Mouse (Mus musculus) midbrain, embryonic 13.5 days (tissue): ENCODE measurements around the gene Rnls. TPM values are rescaled to one million over a fixed set of nuclear protein-coding genes. Genes with fewer than 3 reads are reported as not detected.

Experiments
- ATAC-seq: fragments of 200-750 bp; cut with Nextera tagmentation; 2 replicates; pipeline ENCODE4 v1.8.0; 2017; ENCODE audit warnings: mild to moderate bottlenecking, moderate TSS enrichment, moderate library complexity
- H3K27ac ChIP-seq: fragments of 300-500 bp; sonication (generic); 2 replicates; pipeline ENCODE4 v1.5.1; 2015; ENCODE audit warnings: inconsistent platforms, mild to moderate bottlenecking, moderate library complexity
- H3K27me3 ChIP-seq: fragments of 300-500 bp; sonication (generic); 2 replicates; pipeline ENCODE4 v1.6.1; 2015; ENCODE audit warnings: mild to moderate bottlenecking, inconsistent platforms
- H3K36me3 ChIP-seq: fragments of 300-500 bp; sonication (generic); 2 replicates; pipeline ENCODE4 v1.6.1; 2015; ENCODE audit warnings: mild to moderate bottlenecking, inconsistent platforms
- H3K4me1 ChIP-seq: fragments of 300-500 bp; sonication (generic); replicated peaks from 2 replicates; pipeline ENCODE4 v1.6.1; 2015; ENCODE audit warnings: inconsistent platforms
- H3K4me2 ChIP-seq: fragments of 300-500 bp; sonication (generic); replicated peaks from 2 replicates; pipeline ENCODE4 v1.6.1; 2015; ENCODE audit warnings: moderate library complexity, mild to moderate bottlenecking, inconsistent platforms
- H3K4me3 ChIP-seq: fragments of 300-500 bp; sonication (generic); replicated peaks from 2 replicates; pipeline ENCODE4 v1.5.1; 2015; ENCODE audit warnings: mild to moderate bottlenecking, inconsistent platforms
- H3K9ac ChIP-seq: fragments of 300-500 bp; sonication (generic); replicated peaks from 2 replicates; pipeline ENCODE4 v1.6.1; 2015; ENCODE audit warnings: mild to moderate bottlenecking, inconsistent platforms
- H3K9me3 ChIP-seq: fragments of 300-500 bp; sonication (generic); 2 replicates; pipeline ENCODE4 v1.6.1; 2016; ENCODE audit warnings: mild to moderate bottlenecking, inconsistent platforms
- WGBS: fragments of 180-500 bp; shearing (Covaris S2); methylation state at CpG from one replicate; pipeline ENCODE4 v1.1.7; 2015; 5-methylcytosine and 5-hydroxymethylcytosine counted together
- polyA plus RNA-seq: library from polyadenylated mRNA; unstranded; fragments of >200 nt; fragmentation: Nextera tagmentation; extraction: Ambion mirVana; gene quantifications from 2 replicates; pipeline ENCODE4 v1.2.1, GENCODE M21; 2015

Rnls gene
- polyA plus RNA-seq, 1 experiment from 2014 or later, result 10.2 TPM

- ATAC-seq, result no peak
- no peak overlapping the region for H3K27ac ChIP-seq
These were observed 92.3 kb downstream of the Rnls start for GRCm38 (mm10) chr19:33299726-33300292.

GRCm38 (mm10) chr19:33296338-33296737 lies 95.8 kb downstream of the Rnls start:
- no peaks in the 10 kb centered on the region for H3K4me1 ChIP-seq
- WGBS, result 38% methylated on average over 2 of the region's 2 CpGs
- no peaks in the 10 kb centered on the region for H3K9me3 ChIP-seq
- no peak overlapping the region for H3K4me3 ChIP-seq
- no peaks in the 10 kb centered on the region for H3K36me3 ChIP-seq
- H3K4me2 ChIP-seq, result no peak overlapping the region
- H3K27me3 ChIP-seq, result no peaks in the 10 kb centered on the region
- no peak overlapping the region for H3K27ac ChIP-seq
- ATAC-seq, result no peak
- H3K9ac ChIP-seq, result no peak overlapping the region

More at GRCm38 (mm10) chr19:33299726-33300292, 92.3 kb downstream of the Rnls start:
- no peaks in the 10 kb centered on the region for H3K4me1 ChIP-seq
- H3K4me2 ChIP-seq, result no peak overlapping the region
- H3K9me3 ChIP-seq, result no peaks in the 10 kb centered on the region
- H3K4me3 ChIP-seq, result no peak overlapping the region
- H3K36me3 ChIP-seq, result no peaks in the 10 kb centered on the region
- WGBS, result 75% methylated on average over 3 of the region's 3 CpGs
- H3K27me3 ChIP-seq, result no peaks in the 10 kb centered on the region
- no peak overlapping the region for H3K9ac ChIP-seq

GRCm38 (mm10) chr19:33282985-33283384 lies 109.1 kb downstream of the Rnls start:
- no peak for ATAC-seq
- Histone ChIP-seq H3K9me3 (no peaks in the 10 kb centered on the region), H3K4me1 (no peaks in the 10 kb centered on the region), H3K9ac (no peak overlapping the region), H3K27me3 (no peaks in the 10 kb centered on the region), H3K4me2 (no peak overlapping the region), H3K27ac (no peak overlapping the region), H3K4me3 (no peak overlapping the region), H3K36me3 (no peaks in the 10 kb centered on the region)
- WGBS, result 64% methylated on average over 3 of the region's 3 CpGs

GRCm38 (mm10) chr19:33276421-33276820 lies 115.7 kb downstream of the Rnls start:
- 90% methylated on average over 1 of the region's 1 CpGs for WGBS
- Histone ChIP-seq H3K27me3 (no peaks in the 10 kb centered on the region), H3K9ac (no peak overlapping the region), H3K4me2 (no peak overlapping the region), H3K36me3 (no peaks in the 10 kb centered on the region), H3K27ac (no peak overlapping the region), H3K4me3 (no peak overlapping the region), H3K9me3 (no peaks in the 10 kb centered on the region), H3K4me1 (no peaks in the 10 kb centered on the region)
- ATAC-seq, result no peak

- H3K27ac ChIP-seq, result no peak overlapping the region
- no peak overlapping the region for H3K4me2 ChIP-seq
- H3K4me1 ChIP-seq, result no peaks in the 10 kb centered on the region
- no peaks in the 10 kb centered on the region for H3K36me3 ChIP-seq
- H3K9ac ChIP-seq, result no peak overlapping the region
- no peak for ATAC-seq
- no peaks in the 10 kb centered on the region for H3K27me3 ChIP-seq
- no peak overlapping the region for H3K4me3 ChIP-seq
- no peaks in the 10 kb centered on the region for H3K9me3 ChIP-seq
- WGBS, result 93% methylated on average over 1 of the region's 1 CpGs
These were observed 118.4 kb downstream of the Rnls start for GRCm38 (mm10) chr19:33273676-33274075.

GRCm38 (mm10) chr19:33271571-33271970 lies 120.5 kb downstream of the Rnls start:
- H3K9ac ChIP-seq, result no peak overlapping the region
- H3K27ac ChIP-seq, result no peak overlapping the region
- H3K9me3 ChIP-seq, result no peaks in the 10 kb centered on the region
- H3K27me3 ChIP-seq, result no peaks in the 10 kb centered on the region
- no peaks in the 10 kb centered on the region for H3K4me1 ChIP-seq
- H3K36me3 ChIP-seq, result no peaks in the 10 kb centered on the region
- no peak for ATAC-seq
- no peak overlapping the region for H3K4me3 ChIP-seq
- H3K4me2 ChIP-seq, result no peak overlapping the region
- WGBS, result 69% methylated on average over 2 of the region's 2 CpGs

GRCm38 (mm10) chr19:33270231-33270630 lies 121.9 kb downstream of the Rnls start:
- H3K4me3 ChIP-seq, result no peak overlapping the region
- H3K9me3 ChIP-seq, result no peaks in the 10 kb centered on the region
- no peak overlapping the region for H3K9ac ChIP-seq
- ATAC-seq, result no peak
- no peaks in the 10 kb centered on the region for H3K27me3 ChIP-seq
- H3K36me3 ChIP-seq, result no peaks in the 10 kb centered on the region
- WGBS, result 97% methylated on average over 2 of the region's 2 CpGs
- no peaks in the 10 kb centered on the region for H3K4me1 ChIP-seq
- no peak overlapping the region for H3K4me2 ChIP-seq
- H3K27ac ChIP-seq, result no peak overlapping the region

GRCm38 (mm10) chr19:33268044-33268443 lies 124.1 kb downstream of the Rnls start:
- Histone ChIP-seq H3K27ac (no peak overlapping the region), H3K9me3 (no peaks in the 10 kb centered on the region), H3K4me1 (no peaks in the 10 kb centered on the region), H3K36me3 (no peaks in the 10 kb centered on the region), H3K9ac (no peak overlapping the region), H3K4me2 (no peak overlapping the region), H3K4me3 (no peak overlapping the region), H3K27me3 (no peaks in the 10 kb centered on the region)
- ATAC-seq, result no peak
- WGBS, result 80% methylated on average over 14 of the region's 14 CpGs

GRCm38 (mm10) chr19:33265245-33265644 lies 126.8 kb downstream of the Rnls start:
- Histone ChIP-seq H3K9me3 (no peaks in the 10 kb centered on the region), H3K4me1 (no peaks in the 10 kb centered on the region), H3K27me3 (no peaks in the 10 kb centered on the region), H3K27ac (no peak overlapping the region), H3K36me3 (no peaks in the 10 kb centered on the region), H3K9ac (no peak overlapping the region), H3K4me2 (no peak overlapping the region), H3K4me3 (no peak overlapping the region)
- ATAC-seq, result no peak
- WGBS, result 37% methylated on average over 2 of the region's 2 CpGs

- Histone ChIP-seq H3K4me1 (no peaks in the 10 kb centered on the region), H3K9ac (no peak overlapping the region), H3K27me3 (no peaks in the 10 kb centered on the region), H3K9me3 (no peaks in the 10 kb centered on the region), H3K4me2 (no peak overlapping the region), H3K4me3 (no peak overlapping the region), H3K27ac (no peak overlapping the region), H3K36me3 (no peaks in the 10 kb centered on the region)
- ATAC-seq, result no peak
- WGBS, result 49% methylated on average over 3 of the region's 3 CpGs
These were observed 127.7 kb downstream of the Rnls start for GRCm38 (mm10) chr19:33264224-33264993.

GRCm38 (mm10) chr19:33262421-33262820 lies 129.7 kb downstream of the Rnls start:
- H3K27ac ChIP-seq, result no peak overlapping the region
- H3K27me3 ChIP-seq, result no peaks in the 10 kb centered on the region
- H3K9ac ChIP-seq, result no peak overlapping the region
- H3K9me3 ChIP-seq, result no peaks in the 10 kb centered on the region
- no peak for ATAC-seq
- 82% methylated on average over 2 of the region's 2 CpGs for WGBS
- H3K4me3 ChIP-seq, result no peak overlapping the region
- no peaks in the 10 kb centered on the region for H3K36me3 ChIP-seq
- no peak overlapping the region for H3K4me2 ChIP-seq
- no peaks in the 10 kb centered on the region for H3K4me1 ChIP-seq

- WGBS, result 68% methylated on average over 1 of the region's 1 CpGs
- Histone ChIP-seq H3K4me2 (no peak overlapping the region), H3K36me3 (no peaks in the 10 kb centered on the region), H3K27me3 (no peaks in the 10 kb centered on the region), H3K9me3 (no peaks in the 10 kb centered on the region), H3K4me3 (no peak overlapping the region), H3K9ac (no peak overlapping the region), H3K4me1 (no peaks in the 10 kb centered on the region), H3K27ac (no peak overlapping the region)
- no peak for ATAC-seq
These were observed 132.9 kb downstream of the Rnls start for GRCm38 (mm10) chr19:33259164-33259563.

- WGBS, result 77% methylated on average over 5 of the region's 5 CpGs
These were observed 138.2 kb downstream of the Rnls start for GRCm38 (mm10) chr19:33253893-33254292.

More at GRCm38 (mm10) chr19:33253893-33254292, 138.2 kb downstream of the Rnls start:
- Histone ChIP-seq H3K4me3 (no peak overlapping the region), H3K4me2 (no peak overlapping the region), H3K36me3 (no peaks in the 10 kb centered on the region), H3K27ac (no peak overlapping the region), H3K27me3 (no peaks in the 10 kb centered on the region), H3K9ac (no peak overlapping the region), H3K4me1 (no peaks in the 10 kb centered on the region), H3K9me3 (no peaks in the 10 kb centered on the region)
- ATAC-seq, result no peak
